Mouse (Mus musculus) ES-Bruce4 (cell line): ENCODE measurements around the gene Gpbar1.

Experiments
- CTCF ChIP-seq: IDR thresholded peaks from one replicate; pipeline ENCODE4 v1.8.1; 2011; ENCODE audit warnings: low read depth, low read length
- EP300 ChIP-seq: IDR thresholded peaks from 2 replicates; pipeline ENCODE4 v1.6.1; 2011; ENCODE audit warnings: low read depth, low read length; ENCODE audit not compliant: insufficient read depth
- POLR2A ChIP-seq: IDR thresholded peaks from one replicate; pipeline ENCODE4 v1.8.1; 2011; ENCODE audit warnings: low read length; ENCODE audit not compliant: insufficient read depth

- TF ChIP-seq EP300 (no peak), POLR2A (no peak), CTCF (no peak)
Observed at GRCm38 (mm10) chr1:74284543-74285160, 6.3 kb downstream of the Gpbar1 start, which contains the start of the genes Aamp and Pnkd.
